Mouse (Mus musculus) urinary bladder, postnatal 10 days (tissue): ENCODE measurements around the gene Caprin1.

Experiments
- DNase-seq: peaks from one replicate; pipeline ENCODE4 v3.0.0; 2022; ENCODE audit warnings: low spot score

Gene Caprin1

DNA sequence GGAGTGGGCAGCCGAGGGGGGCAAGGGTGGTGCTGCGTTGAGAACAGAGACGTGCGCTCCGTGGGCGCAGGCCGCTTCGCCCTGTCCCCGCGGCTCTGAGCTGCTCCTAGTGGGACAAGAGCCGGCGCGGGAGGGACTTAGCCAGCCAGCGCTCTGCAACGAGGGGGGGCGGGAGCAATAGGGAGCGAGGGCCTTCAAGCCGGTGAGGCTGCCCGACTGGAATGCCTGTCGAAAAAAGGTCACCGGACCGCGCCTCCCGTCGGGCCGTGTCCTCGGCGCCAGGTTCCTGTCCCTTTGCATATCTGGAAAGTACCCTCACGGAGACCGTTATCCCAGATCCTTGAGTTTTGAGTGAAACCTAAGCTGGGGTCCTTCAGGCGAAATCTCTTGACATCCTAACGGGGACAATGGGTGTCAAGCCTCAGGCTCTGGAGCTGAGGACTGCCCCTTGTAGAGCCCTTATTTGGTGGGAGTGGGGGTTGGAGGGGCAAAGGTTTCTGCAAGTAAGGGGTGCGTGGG, at the start of gene Caprin1:
TSS of gene Caprin1 (minus strand) at position 159 of the 519 bp plus-strand sequence.
- peak; percentile 75 for DNase-seq

GRCm38 (mm10) chr2:103846875-103847274, 49.4 kb upstream of the Caprin1 start:
- no peak for DNase-seq

DNA sequence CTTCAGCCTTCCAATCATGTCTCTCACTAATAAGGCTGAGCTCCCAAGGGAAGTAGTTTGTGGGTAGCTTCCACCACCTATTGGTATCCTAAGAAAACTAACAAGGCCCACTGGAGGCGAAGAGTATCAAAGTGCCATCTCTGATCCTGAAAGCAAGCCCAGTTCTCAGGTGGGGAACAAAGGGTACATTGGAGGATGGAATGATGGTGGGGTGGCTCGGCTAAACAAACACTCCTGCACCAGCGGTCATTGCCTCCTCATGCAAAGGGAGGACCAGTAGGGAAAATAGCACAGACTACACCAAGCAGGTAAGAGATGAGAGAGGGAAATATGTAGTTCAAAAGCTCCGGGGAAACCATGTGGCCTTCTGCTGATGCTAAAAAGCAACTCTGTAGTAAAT, 48.8 kb upstream of the Caprin1 start:
- no peak for DNase-seq

DNA sequence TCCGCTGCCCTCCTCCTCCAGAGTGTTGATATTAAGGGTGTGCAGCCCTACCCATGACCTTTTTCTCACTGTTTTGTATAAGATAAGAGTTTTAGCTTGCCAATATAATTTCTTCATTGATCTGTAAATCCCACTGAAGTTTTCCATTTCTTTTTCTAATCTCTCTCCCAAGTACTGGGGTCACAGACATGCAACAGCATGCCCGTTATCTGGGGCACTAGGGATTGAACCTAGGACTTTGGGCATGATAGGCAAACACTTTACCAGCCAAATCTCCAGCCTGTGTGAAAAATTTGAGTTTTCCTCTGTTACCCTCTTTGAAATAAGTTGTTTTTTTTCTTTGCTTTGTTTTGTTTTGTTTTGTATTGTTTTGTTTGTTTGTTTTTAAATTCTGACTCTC, 46.6 kb upstream of the Caprin1 start:
- no peak for DNase-seq

DNA sequence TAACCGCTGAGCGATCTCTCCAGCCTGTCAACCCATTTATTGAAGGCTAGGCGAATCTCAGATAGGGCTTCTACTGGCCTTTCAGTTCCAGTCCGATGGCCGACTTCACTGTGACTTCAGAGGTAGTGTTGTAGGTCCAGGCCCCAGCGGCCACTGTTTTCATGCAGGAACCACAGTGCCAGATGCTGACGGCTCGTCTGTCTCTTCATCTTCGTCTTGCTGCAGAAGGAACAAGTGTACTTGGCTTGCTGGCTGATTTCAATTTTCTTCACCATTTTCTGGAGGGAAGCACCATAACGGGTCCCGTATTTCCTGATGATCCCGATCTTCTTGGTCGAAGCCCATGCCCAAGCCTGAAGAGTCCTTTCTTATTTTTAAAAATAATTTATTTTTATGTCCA, 45.9 kb upstream of the Caprin1 start:
- DNase-seq: no peak

GRCm38 (mm10) chr2:103842299-103842698, 44.9 kb upstream of the Caprin1 start:
- no peak for DNase-seq

- no peak for DNase-seq
Measured at GRCm38 (mm10) chr2:103838483-103838882, 41.0 kb upstream of the Caprin1 start.

DNA sequence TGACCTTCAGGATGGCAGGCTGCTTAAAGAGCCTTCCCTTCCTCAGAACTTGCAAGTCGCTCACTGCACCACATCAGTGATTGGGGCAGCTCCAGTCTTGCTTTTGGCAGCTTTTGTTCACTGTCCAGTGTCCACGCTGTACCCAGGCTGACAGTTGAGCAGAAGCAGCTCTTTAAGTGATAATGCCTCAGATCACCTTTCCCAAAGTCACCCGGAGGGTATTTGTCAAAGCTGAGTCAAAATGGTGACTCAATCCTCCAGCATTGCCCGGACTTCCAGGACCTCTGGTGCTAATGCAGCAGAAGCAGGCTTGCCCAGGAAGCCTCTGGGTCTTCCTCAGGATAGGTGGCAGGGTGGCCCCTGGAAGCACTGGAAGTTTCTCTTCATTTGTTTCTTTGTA, 39.7 kb upstream of the Caprin1 start:
- no peak for DNase-seq

- DNase-seq: no peak
Measured at GRCm38 (mm10) chr2:103835614-103836395, 38.4 kb upstream of the Caprin1 start.

DNA sequence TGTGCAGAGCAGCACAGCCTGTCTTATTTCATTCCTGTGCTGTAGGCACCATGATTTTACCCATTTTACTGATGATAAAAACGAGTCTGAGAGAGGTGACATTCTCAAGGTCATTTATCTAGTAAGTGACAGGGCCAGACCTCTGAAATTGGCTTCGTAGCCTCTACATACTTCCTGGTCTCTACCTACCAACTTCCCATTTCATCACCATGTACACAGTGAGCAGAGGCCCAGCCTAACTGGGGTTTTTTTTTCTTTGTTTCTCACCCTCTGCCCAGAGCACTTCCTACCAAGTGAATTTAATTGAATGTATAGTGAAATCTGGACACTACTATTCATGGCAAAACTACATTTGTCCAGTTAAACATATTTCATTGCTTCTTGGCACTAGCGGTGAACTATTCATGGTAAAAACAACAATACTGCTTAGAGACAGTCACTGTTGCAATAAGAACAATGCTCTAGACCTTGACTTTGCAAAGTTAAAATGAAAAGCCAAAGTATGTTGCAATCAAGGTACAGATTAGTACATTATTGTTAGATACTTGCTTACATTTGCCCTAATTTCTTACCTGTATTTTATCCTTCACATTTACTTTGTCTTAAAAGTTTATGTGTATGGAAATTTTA, 36.5 kb upstream of the Caprin1 start:
- no peak for DNase-seq

DNA sequence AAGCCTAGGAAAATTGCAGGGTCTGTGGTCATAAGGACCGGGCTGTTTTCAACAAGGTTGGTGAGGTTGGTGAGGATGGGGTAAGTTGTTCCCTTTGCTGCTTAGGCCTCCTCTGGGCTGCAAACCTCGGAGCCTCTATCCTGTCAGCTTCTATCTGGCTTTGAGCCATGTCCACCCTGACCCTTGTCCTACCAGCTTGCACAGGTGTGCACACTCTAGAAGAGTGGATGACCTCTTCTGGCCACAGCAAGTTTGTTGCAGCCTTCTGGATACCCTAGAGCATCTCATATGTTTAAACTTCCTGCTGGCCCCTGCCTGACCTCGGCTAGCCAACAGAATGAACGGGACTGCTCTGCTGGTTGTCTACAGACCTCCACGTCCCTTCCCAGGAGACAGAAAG, 35.5 kb upstream of the Caprin1 start:
- DNase-seq: no peak

DNA sequence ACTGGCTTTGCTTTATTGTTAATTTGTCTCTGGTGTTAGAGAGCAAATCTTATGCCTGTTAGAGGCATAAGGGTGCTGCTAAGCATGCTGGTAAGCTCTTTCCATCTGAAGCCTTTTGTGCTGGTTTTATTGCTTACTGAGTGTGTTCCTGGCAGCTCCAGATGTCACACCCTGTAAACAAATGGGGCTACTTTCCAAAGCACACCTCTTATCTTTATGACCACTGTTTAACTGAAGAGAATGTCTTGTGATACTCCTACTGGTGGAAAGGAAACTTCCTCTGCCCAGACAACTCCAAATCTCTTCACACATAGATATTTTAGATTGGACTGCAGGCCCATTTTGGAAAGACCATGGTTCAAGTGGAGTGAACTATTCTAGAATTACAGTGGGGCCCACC, 31.5 kb upstream of the Caprin1 start:
- DNase-seq: no peak

GRCm38 (mm10) chr2:103824916-103825315, 27.5 kb upstream of the Caprin1 start:
- DNase-seq: no peak

- DNase-seq: no peak
Measured at GRCm38 (mm10) chr2:103822560-103822959, 25.1 kb upstream of the Caprin1 start.

- no peak for DNase-seq
Measured at GRCm38 (mm10) chr2:103817145-103817895, 19.9 kb upstream of the Caprin1 start.

DNA sequence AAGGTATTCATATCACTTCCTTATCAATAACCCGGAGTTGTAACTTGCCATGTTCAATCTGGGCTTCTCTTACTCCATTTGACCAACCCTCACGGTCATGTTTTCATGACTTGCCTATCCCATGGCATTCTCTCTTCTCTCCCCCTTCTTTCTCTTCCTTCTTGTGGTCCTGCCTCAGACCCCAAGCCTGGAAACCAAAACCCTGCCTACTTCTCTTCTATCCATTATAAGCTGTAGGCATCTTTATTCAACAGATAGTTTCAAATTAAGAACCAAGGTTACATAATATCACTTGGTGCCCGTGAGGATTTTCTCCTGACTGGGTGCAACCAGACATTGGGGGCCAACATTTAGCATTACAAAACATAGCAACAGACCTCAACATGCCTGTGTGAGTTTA, 18.5 kb upstream of the Caprin1 start:
- no peak for DNase-seq

DNA sequence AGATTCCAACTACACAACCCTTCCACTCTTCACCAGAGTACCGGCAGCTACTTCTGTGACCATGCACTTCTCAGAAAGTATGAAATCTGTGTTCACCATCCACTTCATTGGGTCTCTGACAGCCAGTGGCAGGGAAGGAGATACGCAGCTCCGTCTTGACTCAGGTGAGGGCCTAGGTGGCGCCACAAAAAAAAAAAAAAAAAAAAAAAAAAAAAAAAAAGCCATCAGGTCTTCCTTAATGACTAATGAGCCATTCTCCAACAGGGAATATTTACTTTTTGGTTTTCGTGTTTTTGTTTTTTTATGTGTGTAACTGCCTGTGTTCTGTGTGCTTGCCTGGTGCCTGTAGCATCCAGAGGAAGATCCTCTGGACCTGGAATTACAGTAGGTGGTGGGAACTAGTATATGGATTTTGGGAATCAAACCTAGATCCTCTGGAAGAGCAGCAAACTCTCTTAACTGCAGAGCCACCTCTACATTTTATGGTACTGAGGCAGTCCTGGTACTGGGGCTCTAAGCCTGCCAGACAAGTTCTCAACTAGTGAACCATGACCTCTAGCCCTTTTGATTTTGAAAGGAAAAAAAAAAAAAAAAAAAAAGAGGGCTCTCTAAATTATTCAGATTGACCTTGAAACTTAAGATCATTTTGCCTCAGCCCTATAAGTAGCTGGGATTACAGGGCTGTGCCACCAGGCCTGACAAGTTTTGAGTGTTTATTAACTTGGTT, 14.2 kb upstream of the Caprin1 start:
- no peak for DNase-seq

GRCm38 (mm10) chr2:103810412-103810811, 13.0 kb upstream of the Caprin1 start:
- no peak for DNase-seq

GRCm38 (mm10) chr2:103808466-103808865, 11.0 kb upstream of the Caprin1 start:
- no peak for DNase-seq

DNA sequence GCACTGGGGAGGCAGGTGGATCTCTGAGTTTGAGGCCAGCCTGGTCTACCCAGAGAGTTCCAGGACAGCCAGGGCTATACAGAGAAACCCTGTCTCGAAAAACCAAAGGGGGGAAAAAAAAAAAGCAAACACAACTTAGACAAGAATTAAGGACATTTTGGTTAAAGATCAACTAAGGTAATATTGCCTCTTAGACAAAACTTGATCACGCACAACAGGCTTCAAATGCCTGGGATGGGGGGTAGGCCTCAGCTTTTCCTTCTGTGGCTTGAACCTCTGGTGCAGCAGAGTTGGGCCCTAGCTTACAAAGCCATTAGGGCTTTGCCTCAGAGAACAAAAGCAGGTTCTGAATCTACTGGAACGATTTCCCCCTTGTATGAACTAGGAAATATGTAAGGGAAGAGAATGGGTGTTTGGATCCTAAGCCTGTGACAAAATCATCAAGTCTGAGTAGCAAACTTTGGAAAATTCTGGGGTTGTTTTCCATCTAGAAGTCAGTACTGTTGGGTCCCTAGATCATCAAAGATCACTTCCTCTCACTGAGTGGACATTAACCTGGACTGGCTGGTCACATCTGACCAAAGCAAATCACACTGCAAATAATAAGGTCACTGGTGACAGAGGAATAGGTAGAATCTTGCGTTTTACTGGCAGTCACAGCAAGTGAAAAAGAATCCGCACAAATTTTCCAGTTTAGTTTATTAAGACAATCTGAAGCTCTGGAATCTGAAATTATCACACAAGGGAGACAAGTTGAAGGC, 6.5 kb upstream of the Caprin1 start:
- no peak for DNase-seq

- DNase-seq: no peak
Measured at GRCm38 (mm10) chr2:103802422-103802821, 5.0 kb upstream of the Caprin1 start.
